Comparison of ENCODE assay signal across 13 mouse cellular contexts in the genomic region with DNA sequence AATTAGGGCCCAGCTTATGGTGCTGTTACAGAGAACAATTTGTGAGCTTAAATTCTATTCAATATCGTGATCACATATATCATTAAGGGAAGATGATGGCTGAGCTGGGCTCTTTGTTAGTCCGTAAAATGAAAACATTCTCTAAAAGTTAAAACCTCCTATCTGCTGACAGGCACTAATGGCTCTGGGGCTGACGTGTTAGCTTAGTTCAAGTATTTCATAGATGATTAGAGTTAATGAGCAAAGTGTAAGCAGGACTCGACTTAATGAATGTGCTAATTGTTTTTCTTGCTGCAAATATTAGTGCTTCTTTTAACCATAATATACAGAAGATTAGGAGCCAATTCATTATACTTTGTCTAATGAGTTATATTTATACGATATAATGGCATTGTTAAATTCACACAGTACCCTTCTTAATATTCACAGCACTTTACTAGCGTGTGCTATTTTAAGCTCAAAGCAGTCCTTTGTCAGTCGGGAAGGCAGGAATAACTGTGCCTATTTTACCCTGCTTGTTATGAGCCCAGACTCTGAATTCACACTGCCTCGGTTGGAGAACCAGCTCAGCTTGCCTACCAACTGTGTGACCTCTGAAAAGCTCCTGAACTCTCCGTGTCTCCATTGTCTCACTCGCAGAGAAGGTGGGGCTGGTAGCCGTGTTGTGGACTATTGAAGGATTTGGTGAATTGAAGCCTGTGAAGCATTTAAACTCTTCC. TPM values are rescaled to one million over a fixed set of nuclear protein-coding genes. Genes with fewer than 3 reads are reported as not detected.
DNase-seq lines count a peak whose midpoint lies in the region; ATAC-seq and TF ChIP-seq lines count a peak whose summit lies in the region.
"Had no signal": no experiment of that assay in that cellular context is flagged by ENCODE, and none has a peak within 500 bp of the region (broad histone marks: within the 10 kb centered on the region; RNA-seq: fewer than 3 reads in every experiment).

No protein-coding gene starts in this region.

- TF ChIP-seq EP300 in liver, postnatal 0 days (IDR thresholded peaks at IDR 0.05; ENCODE audit: low read depth) = no peak

- peak overlapping the region; percentile 68 for H3K27ac ChIP-seq in heart, embryonic 15.5 days
- H3K27ac ChIP-seq in limb, embryonic 15.5 days = 0 out of 2 replicates have a peak overlapping the region, but pooled peaks have one; percentile 27
- H3K27ac ChIP-seq in liver, postnatal 0 days (ENCODE audit: low read depth) = no peak overlapping the region
- H3K27ac ChIP-seq: liver, embryonic 14.5 days had no signal

- ATAC-seq in frontal cortex, adult (ENCODE audit: low TSS enrichment) = peak; percentile 69
- ATAC-seq in heart, embryonic 15.5 days (replicated peaks; ENCODE audit: insufficient number of reproducible peaks, insufficient read depth, low FRiP score, low read depth) = no peak
- no peak for ATAC-seq in limb, embryonic 15.5 days (ENCODE audit: insufficient number of reproducible peaks, low FRiP score, low TSS enrichment, low read depth)
- ATAC-seq in liver, postnatal 0 days = no peak

- DNase-seq in frontal cortex, postnatal 25 days (ENCODE audit: low spot score in 2 of 2) = no peak
- peak; percentile 92 for DNase-seq in brain, embryonic 14.5 days (ENCODE audit: low read depth)
- no peak for DNase-seq in cerebellum, postnatal 36 days
- no peak for DNase-seq in adrenal gland, postnatal 10 days
- no peak for DNase-seq in liver, postnatal 0 days
- DNase-seq: B cell, adult 2 months; cerebellum, adult 18-20 months; gastrocnemius, postnatal 10 days had no signal

- no peaks in the 10 kb centered on the region for H3K36me3 ChIP-seq in heart, embryonic 15.5 days
- H3K36me3 ChIP-seq in limb, embryonic 15.5 days = no peaks in the 10 kb centered on the region
- no peaks in the 10 kb centered on the region for H3K36me3 ChIP-seq in liver, postnatal 0 days (replicated peaks; ENCODE audit: insufficient read depth, low read length)

- no peak overlapping the region for H3K9ac ChIP-seq in heart, embryonic 15.5 days
- H3K9ac ChIP-seq in limb, embryonic 15.5 days = no peak overlapping the region
- H3K9ac ChIP-seq in liver, postnatal 0 days (replicated peaks) = no peak overlapping the region
- H3K9ac ChIP-seq: liver, embryonic 14.5 days had no signal

- no peak for TF ChIP-seq POLR2A in brain, embryonic 14.5 days (IDR thresholded peaks at IDR 0.05; ENCODE audit: borderline replicate concordance, extremely low read depth, insufficient read depth, insufficient read length, poor library complexity, severe bottlenecking)

- peak overlapping the region; percentile 34; the same call in 1 of the 2 replicates for H3K4me2 ChIP-seq in heart, embryonic 15.5 days
- no peak overlapping the region for H3K4me2 ChIP-seq in limb, embryonic 15.5 days
- H3K4me2 ChIP-seq in liver, postnatal 0 days (ENCODE audit: low read depth, low read length) = no peak overlapping the region

- no peaks in the 10 kb centered on the region for H3K27me3 ChIP-seq in heart, embryonic 15.5 days
- H3K27me3 ChIP-seq in limb, embryonic 15.5 days = no peaks in the 10 kb centered on the region
- H3K27me3 ChIP-seq in liver, postnatal 0 days (ENCODE audit: insufficient read depth, low read length) = no peaks in the 10 kb centered on the region

- peaks cover 10% of the 10 kb centered on the region; the same call in 1 of the 2 replicates for H3K4me1 ChIP-seq in heart, embryonic 15.5 days (replicated peaks)
- H3K4me1 ChIP-seq in limb, embryonic 15.5 days = 0 out of 2 replicates have a peak, but pooled peaks cover 3% of the 10 kb centered on the region
- H3K4me1 ChIP-seq in liver, postnatal 0 days (ENCODE audit: insufficient read depth) = no peaks in the 10 kb centered on the region

- WGBS in heart, embryonic 15.5 days = 38% methylated on average over 11 of the region's 11 CpGs
- 42% methylated on average over 11 of the region's 11 CpGs for WGBS in limb, embryonic 15.5 days
- 67% methylated on average over 11 of the region's 11 CpGs for WGBS in liver, postnatal 0 days (ENCODE audit: insufficient replicate concordance)

- no peak overlapping the region for H3K4me3 ChIP-seq in heart, embryonic 15.5 days
- no peak overlapping the region for H3K4me3 ChIP-seq in limb, embryonic 15.5 days
- no peak overlapping the region for H3K4me3 ChIP-seq in liver, postnatal 0 days (ENCODE audit: low read depth, low read length)

- no peak for TF ChIP-seq CTCF in brain, embryonic 14.5 days (IDR thresholded peaks at IDR 0.05; ENCODE audit: borderline replicate concordance, extremely low read depth, insufficient read depth, insufficient read length)
- TF ChIP-seq CTCF in liver, postnatal 0 days (IDR thresholded peaks at IDR 0.05; ENCODE audit: low read depth) = no peak

- H3K9me3 ChIP-seq in heart, embryonic 15.5 days (replicated peaks) = no peaks in the 10 kb centered on the region
- H3K9me3 ChIP-seq in limb, embryonic 15.5 days = no peaks in the 10 kb centered on the region
- H3K9me3 ChIP-seq in liver, postnatal 0 days (ENCODE audit: low read length) = no peaks in the 10 kb centered on the region

RNA-seq across cellular contexts. Expression of a gene that starts 50.6 kb away (rescaled TPM):
- 0.08 TPM in 2 replicates for polyA plus RNA-seq in brain, embryonic 14.5 days (2012; rRNA removed)
- 0.09 and 0.10 TPM in 2 replicates for polyA plus RNA-seq in heart, embryonic 15.5 days (2015; fragmentation: Nextera tagmentation; extraction: Ambion mirVana)
- 0.22 TPM in 1 of 2 replicates, not detected in the other for polyA plus RNA-seq in limb, embryonic 15.5 days (2015; fragmentation: Nextera tagmentation; extraction: Ambion mirVana)
- not detected for total RNA-seq in adrenal gland, postnatal 10 days (2021)
- not detected in 2 replicates for polyA plus RNA-seq in liver, postnatal 0 days (2015; fragmentation: Nextera tagmentation; extraction: Ambion mirVana)
- total RNA-seq: gastrocnemius, postnatal 10 days had no signal
- polyA plus RNA-seq: kidney, embryonic 16.5 days; liver, embryonic 14.5 days had no signal
